Mouse (Mus musculus): Measurements from ENCODE around the gene Kcnj9. TPM values are rescaled to one million over a fixed set of nuclear protein-coding genes. Genes with fewer than 3 reads are reported as not detected.

The Kcnj9 gene
- polyA plus RNA-seq (2014; fragmentation: Illumina TruSeq; extraction: RNeasy Lipid Tissue Mini Kit (QIAGEN cat#74804); ENCODE audit: low read depth, low replicate concordance) = 8.4 TPM

DNA sequence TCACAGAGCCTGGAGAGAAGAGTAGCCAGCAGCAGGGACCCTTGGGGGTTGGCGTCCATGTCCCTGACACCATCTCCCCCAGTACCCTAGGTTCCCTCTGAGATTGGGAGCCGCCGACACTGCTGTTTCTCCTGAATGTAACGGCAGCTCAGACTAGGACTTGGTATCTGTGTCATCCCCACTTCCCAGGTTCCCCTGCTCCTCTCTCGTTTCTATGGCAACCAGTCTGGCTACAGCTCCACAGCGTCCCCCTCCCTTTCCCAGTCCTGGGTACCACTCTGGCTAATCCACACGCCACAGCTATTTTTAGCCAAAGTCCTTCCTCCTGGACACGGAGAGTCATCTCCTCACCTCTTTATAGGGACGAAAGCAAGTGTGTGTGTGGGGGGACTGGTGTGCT lies at the start of gene Kcnj9:
Gene Kcnj9 (minus strand): TSS at position 188 of the 400 bp plus-strand sequence.

DNA sequence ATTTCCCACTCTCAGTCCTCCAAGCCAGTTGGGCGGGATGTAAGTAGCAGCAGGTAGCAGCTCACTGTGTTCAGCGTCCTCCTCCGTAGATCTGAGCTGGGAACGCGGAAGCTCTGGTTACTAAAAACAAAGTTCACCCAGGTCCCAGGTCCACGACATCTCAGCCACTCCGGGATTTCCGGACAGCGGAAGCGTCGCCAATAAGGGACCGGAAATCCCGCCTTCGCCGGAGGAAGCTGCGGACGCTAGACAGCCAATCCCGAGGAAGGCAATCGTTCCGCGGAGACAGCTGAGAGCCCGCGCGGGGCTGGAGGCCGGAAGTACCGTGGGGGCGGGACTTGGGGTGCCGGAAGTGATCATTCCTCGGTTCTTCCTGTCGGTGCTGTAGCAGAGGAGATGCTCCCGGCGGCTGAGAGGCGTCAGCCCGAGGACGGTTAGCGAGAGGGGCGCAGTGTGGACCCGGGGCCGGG lies 47.1 kb upstream of the Kcnj9 start, which contains the start of gene Pigm:
Gene Pigm (plus strand): TSS at position 349 of the 470 bp plus-strand sequence.

DNA sequence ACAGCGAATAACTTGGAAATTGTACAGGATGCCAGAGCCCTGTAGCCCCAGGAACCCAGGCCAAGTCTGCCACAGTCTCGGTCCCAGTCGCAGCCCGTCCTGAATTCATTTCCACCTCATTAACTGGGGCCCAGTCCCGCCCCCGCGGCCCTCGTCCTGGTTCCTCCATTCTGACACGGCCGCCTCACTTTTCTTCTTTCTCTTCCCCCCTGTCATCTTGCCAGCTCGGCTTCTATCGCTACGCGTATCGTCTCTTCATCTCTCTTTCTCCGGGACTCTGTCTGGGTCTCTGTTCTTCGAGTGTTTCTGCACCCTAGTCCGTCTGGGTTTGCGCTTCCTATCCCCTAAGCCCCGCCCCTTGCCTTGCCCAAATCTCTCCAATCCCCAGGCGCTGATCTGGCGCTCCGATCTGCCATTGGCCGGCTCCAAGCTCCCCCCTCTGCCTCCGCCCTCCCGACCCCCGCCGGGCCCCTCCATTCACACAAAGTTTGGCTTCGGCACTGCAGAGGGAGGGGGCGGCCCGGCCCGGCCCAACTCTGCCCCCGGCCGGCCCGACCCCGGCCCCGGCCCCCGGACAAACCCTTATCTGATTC lies 11.7 kb upstream of the Kcnj9 start, which contains the start of gene Kcnj10:
Gene Kcnj10 (plus strand): TSS at position 482 of the 593 bp plus-strand sequence.

DNA sequence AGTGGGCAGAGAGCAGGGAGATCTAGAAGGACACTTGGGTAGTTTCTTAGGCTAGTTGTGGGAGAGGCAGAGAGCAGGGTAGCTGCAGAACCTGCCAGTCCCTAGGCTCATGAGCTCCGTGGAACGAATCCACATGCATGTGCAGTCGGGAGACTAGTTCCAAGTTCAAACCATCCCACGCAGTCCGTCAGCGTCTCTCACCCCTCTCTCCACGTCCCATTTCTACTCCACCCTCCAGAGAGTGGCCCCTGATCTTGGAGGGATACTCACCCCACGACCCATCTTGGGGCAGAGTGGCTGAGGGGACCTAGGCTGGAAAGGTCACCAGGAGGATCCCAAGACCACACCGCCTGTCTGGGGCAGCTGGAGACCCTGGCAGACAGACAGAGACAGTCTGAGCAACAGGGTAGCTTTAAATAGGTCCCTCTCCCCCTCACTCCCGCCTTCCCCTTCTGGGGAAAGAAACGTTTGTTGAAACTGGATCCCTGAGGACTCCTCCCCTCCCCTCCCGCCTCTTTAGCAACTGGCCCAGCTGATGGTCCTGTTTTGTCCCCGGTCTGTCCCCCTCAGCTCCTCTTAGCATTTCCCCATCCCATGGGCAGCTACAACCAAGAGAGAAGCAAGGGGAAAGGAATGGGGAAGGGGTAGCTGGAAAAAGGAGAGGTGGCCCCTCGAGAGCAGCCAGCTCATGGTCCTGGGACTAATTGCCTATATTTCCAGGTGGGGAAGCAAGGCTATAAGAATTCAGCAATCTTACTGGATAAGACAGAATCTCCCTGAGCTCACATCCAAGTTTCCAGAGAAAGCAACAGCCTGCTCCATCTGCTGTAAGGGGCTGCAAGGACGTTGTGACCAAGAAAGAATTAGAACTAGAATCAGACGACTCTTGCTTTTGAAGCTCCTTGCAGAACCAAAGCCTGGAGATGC lies 31.2 kb downstream of the Kcnj9 start, which contains the start of gene Atp1a2:
Gene Atp1a2 (minus strand): TSS at position 454 of the 927 bp plus-strand sequence.

Other genes starting within 250 kb of the Kcnj9 start
- 78.8 TPM for gene Copa, start 246.8 kb downstream of the Kcnj9 start, polyA plus RNA-seq (2014; fragmentation: Illumina TruSeq; extraction: RNeasy Lipid Tissue Mini Kit (QIAGEN cat#74804); ENCODE audit: low read depth, low replicate concordance)
- gene Ncstn, start 246.5 kb downstream of the Kcnj9 start, polyA plus RNA-seq (2014; fragmentation: Illumina TruSeq; extraction: RNeasy Lipid Tissue Mini Kit (QIAGEN cat#74804); ENCODE audit: low read depth, low replicate concordance) = 17.9 TPM
- 19.4 TPM for gene Pex19, start 202.6 kb downstream of the Kcnj9 start, polyA plus RNA-seq (2014; fragmentation: Illumina TruSeq; extraction: RNeasy Lipid Tissue Mini Kit (QIAGEN cat#74804); ENCODE audit: low read depth, low replicate concordance)
- 73.1 TPM for gene Dcaf8, start 181.2 kb downstream of the Kcnj9 start, polyA plus RNA-seq (2014; fragmentation: Illumina TruSeq; extraction: RNeasy Lipid Tissue Mini Kit (QIAGEN cat#74804); ENCODE audit: low read depth, low replicate concordance)
- gene Pea15a, start 122.5 kb downstream of the Kcnj9 start, polyA plus RNA-seq (2014; fragmentation: Illumina TruSeq; extraction: RNeasy Lipid Tissue Mini Kit (QIAGEN cat#74804); ENCODE audit: low read depth, low replicate concordance) = 19.4 TPM
- gene Casq1, start 109.5 kb downstream of the Kcnj9 start, polyA plus RNA-seq (2014; fragmentation: Illumina TruSeq; extraction: RNeasy Lipid Tissue Mini Kit (QIAGEN cat#74804); ENCODE audit: low read depth, low replicate concordance) = 4.4 TPM
- gene Atp1a4, start 70.9 kb downstream of the Kcnj9 start, polyA plus RNA-seq (2014; fragmentation: Illumina TruSeq; extraction: RNeasy Lipid Tissue Mini Kit (QIAGEN cat#74804); ENCODE audit: low read depth, low replicate concordance) = 286 TPM
- 0.74 TPM for gene Igsf8, start 67.7 kb downstream of the Kcnj9 start, polyA plus RNA-seq (2014; fragmentation: Illumina TruSeq; extraction: RNeasy Lipid Tissue Mini Kit (QIAGEN cat#74804); ENCODE audit: low read depth, low replicate concordance)
- 9.5 TPM for gene Atp1a2, start 31.3 kb downstream of the Kcnj9 start, polyA plus RNA-seq (2014; fragmentation: Illumina TruSeq; extraction: RNeasy Lipid Tissue Mini Kit (QIAGEN cat#74804); ENCODE audit: low read depth, low replicate concordance)
- 0.10 TPM for gene Kcnj10, start 11.9 kb upstream of the Kcnj9 start, polyA plus RNA-seq (2014; fragmentation: Illumina TruSeq; extraction: RNeasy Lipid Tissue Mini Kit (QIAGEN cat#74804); ENCODE audit: low read depth, low replicate concordance)
- gene Pigm, start 47.2 kb upstream of the Kcnj9 start, polyA plus RNA-seq (2014; fragmentation: Illumina TruSeq; extraction: RNeasy Lipid Tissue Mini Kit (QIAGEN cat#74804); ENCODE audit: low read depth, low replicate concordance) = 6.7 TPM
- gene Slamf9, start 146.0 kb upstream of the Kcnj9 start, polyA plus RNA-seq (2014; fragmentation: Illumina TruSeq; extraction: RNeasy Lipid Tissue Mini Kit (QIAGEN cat#74804); ENCODE audit: low read depth, low replicate concordance) = 5.3 TPM
- gene Igsf9, start 152.5 kb upstream of the Kcnj9 start, polyA plus RNA-seq (2014; fragmentation: Illumina TruSeq; extraction: RNeasy Lipid Tissue Mini Kit (QIAGEN cat#74804); ENCODE audit: low read depth, low replicate concordance) = 1.2 TPM
- gene Tagln2, start 170.7 kb upstream of the Kcnj9 start, polyA plus RNA-seq (2014; fragmentation: Illumina TruSeq; extraction: RNeasy Lipid Tissue Mini Kit (QIAGEN cat#74804); ENCODE audit: low read depth, low replicate concordance) = 1.6 TPM
- gene Cfap45, start 191.5 kb upstream of the Kcnj9 start, polyA plus RNA-seq (2014; fragmentation: Illumina TruSeq; extraction: RNeasy Lipid Tissue Mini Kit (QIAGEN cat#74804); ENCODE audit: low read depth, low replicate concordance) = 213 TPM
- 0.11 TPM for gene Vsig8, start 226.6 kb upstream of the Kcnj9 start, polyA plus RNA-seq (2014; fragmentation: Illumina TruSeq; extraction: RNeasy Lipid Tissue Mini Kit (QIAGEN cat#74804); ENCODE audit: low read depth, low replicate concordance)

Data from testis, adult 10 weeks (tissue).